Mouse (Mus musculus): ENCODE results near the gene Otud1. TPM values are rescaled to one million over a fixed set of nuclear protein-coding genes. Genes with fewer than 3 reads are reported as not detected.
A peak's percentile ranks its signal among the peaks of the same experiment; 100 is the strongest.

The Otud1 gene
- polyA plus RNA-seq, 1 experiment from 2014 or later = 5.2 TPM

- peak overlapping the region; percentile 89 for H3K4me2 ChIP-seq
- no peak for ATAC-seq (ENCODE audit: extremely low read depth, insufficient number of reproducible peaks, low FRiP score, low TSS enrichment)
- H3K9ac ChIP-seq = peak overlapping the region; percentile 78; the same call in 1 of the 2 replicates
- H3K36me3 ChIP-seq = no peaks in the 10 kb centered on the region
- no peak overlapping the region for H3K27ac ChIP-seq (replicated peaks)
- 27% methylated on average over 5 of the region's 5 CpGs for WGBS
- H3K9me3 ChIP-seq = no peaks in the 10 kb centered on the region
- peaks cover 15% of the 10 kb centered on the region; the same call in 1 of the 2 replicates for H3K27me3 ChIP-seq (replicated peaks)
- peaks cover 19% of the 10 kb centered on the region for H3K4me1 ChIP-seq
- H3K4me3 ChIP-seq = peak overlapping the region; percentile 78
Observed at GRCm38 (mm10) chr2:19656436-19656835, 1.1 kb upstream of the Otud1 start.

- under 1% methylated on average over 77 of the region's 108 CpGs for WGBS
Observed at GRCm38 (mm10) chr2:19657881-19658589, 483 bp downstream of the Otud1 start.

GRCm38 (mm10) chr2:19658661-19659384, 1.3 kb downstream of the Otud1 start:
- WGBS = 1% methylated on average over 49 of the region's 49 CpGs
- 0 out of 2 replicates have a peak, but pooled peaks have one; percentile 0 for ATAC-seq (ENCODE audit: extremely low read depth, insufficient number of reproducible peaks, low FRiP score, low TSS enrichment)

More at GRCm38 (mm10) chr2:19657881-19658589, 483 bp downstream of the Otud1 start:
- ATAC-seq (ENCODE audit: extremely low read depth, insufficient number of reproducible peaks, low FRiP score, low TSS enrichment) = peak; percentile 70; the same call in 1 of the 2 replicates
- Histone ChIP-seq H3K9ac (peak overlapping the region; percentile 99), H3K36me3 (no peaks in the 10 kb centered on the region), H3K27ac (replicated peaks) (peak overlapping the region; percentile 98), H3K4me1 (peaks cover 35% of the 10 kb centered on the region), H3K9me3 (no peaks in the 10 kb centered on the region), H3K27me3 (replicated peaks) (peaks cover 15% of the 10 kb centered on the region; the same call in 1 of the 2 replicates), H3K4me2 (peak overlapping the region; percentile 89), H3K4me3 (peak overlapping the region; percentile 78)

DNA sequence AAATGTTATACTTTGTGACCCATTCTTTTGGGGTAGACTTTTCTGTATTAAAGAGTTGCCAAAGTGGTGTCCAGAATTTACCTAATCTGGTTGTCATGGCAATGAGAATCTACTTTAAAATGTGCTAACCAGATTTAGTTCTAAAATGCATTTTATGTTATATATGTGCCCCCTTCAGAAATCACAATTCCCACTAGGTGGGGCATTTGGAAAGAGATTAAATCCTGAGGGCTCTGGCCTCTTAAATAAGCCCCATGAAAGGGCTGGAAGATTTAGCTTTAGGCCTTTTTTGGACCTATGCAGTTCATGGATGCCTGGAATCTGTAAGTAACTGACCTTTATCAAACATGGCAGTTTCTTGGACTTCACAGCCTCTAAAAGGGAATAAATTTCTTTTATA, 3.3 kb downstream of the Otud1 start:
- ATAC-seq (ENCODE audit: extremely low read depth, insufficient number of reproducible peaks, low FRiP score, low TSS enrichment) = no peak
- H3K4me2 ChIP-seq = peak overlapping the region; percentile 89
- H3K36me3 ChIP-seq = no peaks in the 10 kb centered on the region
- H3K9ac ChIP-seq = peak overlapping the region; percentile 72
- H3K27ac ChIP-seq (replicated peaks) = no peak overlapping the region
- H3K9me3 ChIP-seq = no peaks in the 10 kb centered on the region
- peaks cover 61% of the 10 kb centered on the region for H3K4me1 ChIP-seq
- H3K27me3 ChIP-seq (replicated peaks) = 0 out of 2 replicates have a peak, but pooled peaks cover 3% of the 10 kb centered on the region
- H3K4me3 ChIP-seq = peak overlapping the region; percentile 78

More at GRCm38 (mm10) chr2:19658661-19659384, 1.3 kb downstream of the Otud1 start:
- Histone ChIP-seq H3K27me3 (replicated peaks) (0 out of 2 replicates have a peak, but pooled peaks cover 11% of the 10 kb centered on the region), H3K4me3 (peak overlapping the region; percentile 78), H3K4me2 (peak overlapping the region; percentile 89), H3K27ac (replicated peaks) (peak overlapping the region; percentile 98), H3K4me1 (peaks cover 41% of the 10 kb centered on the region), H3K9ac (peak overlapping the region; percentile 99), H3K9me3 (no peaks in the 10 kb centered on the region), H3K36me3 (no peaks in the 10 kb centered on the region)

DNA sequence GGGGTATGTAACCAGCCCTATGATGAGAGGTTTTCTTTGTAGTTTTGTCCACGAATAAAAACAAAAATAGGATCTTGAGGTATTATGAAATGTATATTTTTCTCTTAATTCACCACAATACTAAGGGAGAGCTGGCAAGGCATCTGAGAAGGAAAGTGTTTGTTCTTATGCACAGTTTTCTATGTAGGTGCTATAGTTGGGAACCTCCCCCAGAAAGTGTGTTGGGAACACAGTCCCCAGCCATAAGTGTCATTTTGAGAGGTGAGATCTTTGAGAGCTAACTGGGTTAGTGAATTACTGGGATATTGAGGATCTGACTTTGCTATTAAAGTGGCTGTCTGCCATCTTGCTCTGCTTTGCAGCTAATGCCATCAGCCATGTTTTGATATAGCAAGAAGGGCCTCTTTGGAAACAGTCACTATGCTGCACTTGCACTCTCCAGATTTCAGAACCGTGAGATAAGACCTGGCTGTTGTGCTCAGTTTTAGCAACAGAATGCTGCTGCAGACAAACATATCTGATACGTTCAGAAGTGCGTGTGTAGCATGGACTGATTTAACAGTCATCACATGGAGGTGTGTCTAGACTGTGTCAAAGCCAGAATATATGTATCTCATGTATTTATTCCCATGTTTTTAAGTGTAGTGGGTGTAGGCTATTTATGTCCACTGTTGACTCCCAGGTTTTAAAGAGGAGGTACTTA, 5.7 kb downstream of the Otud1 start:
- peak overlapping the region; percentile 80 for H3K27ac ChIP-seq (replicated peaks)
- H3K36me3 ChIP-seq = no peaks in the 10 kb centered on the region
- peak; percentile 67 for ATAC-seq (ENCODE audit: extremely low read depth, insufficient number of reproducible peaks, low FRiP score, low TSS enrichment)
- 24% methylated on average over 4 of the region's 4 CpGs for WGBS
- H3K9me3 ChIP-seq = 0 out of 2 replicates have a peak, but pooled peaks cover 2% of the 10 kb centered on the region
- H3K4me2 ChIP-seq = 0 out of 2 replicates have a peak overlapping the region, but pooled peaks have one; percentile 4
- H3K27me3 ChIP-seq (replicated peaks) = no peaks in the 10 kb centered on the region
- H3K4me3 ChIP-seq = no peak overlapping the region
- peaks cover 63% of the 10 kb centered on the region for H3K4me1 ChIP-seq
- no peak overlapping the region for H3K9ac ChIP-seq

DNA sequence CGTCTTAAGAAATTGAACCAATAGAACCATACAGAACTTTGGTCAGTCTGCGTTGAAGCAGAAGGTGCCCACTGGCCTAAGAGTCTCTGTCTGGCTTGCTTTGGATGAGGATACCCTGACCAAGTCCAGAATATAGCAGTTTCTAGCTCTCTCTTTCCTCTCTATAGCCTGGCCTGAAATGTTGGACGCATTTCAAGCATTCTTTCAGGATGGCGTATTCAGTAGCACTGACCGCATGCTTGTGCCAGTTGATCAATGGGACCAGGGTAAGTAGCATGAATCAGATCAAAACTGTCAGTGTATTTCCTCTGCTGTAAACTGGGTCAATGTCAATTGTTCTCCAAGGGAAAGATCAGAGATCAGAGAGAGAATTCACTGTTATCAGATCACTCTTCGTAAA, 6.6 kb downstream of the Otud1 start:
- H3K4me3 ChIP-seq = no peak overlapping the region
- no peak overlapping the region for H3K9ac ChIP-seq
- WGBS = 31% methylated on average over 6 of the region's 6 CpGs
- ATAC-seq (ENCODE audit: extremely low read depth, insufficient number of reproducible peaks, low FRiP score, low TSS enrichment) = no peak
- H3K4me1 ChIP-seq = peaks cover 60% of the 10 kb centered on the region
- H3K27ac ChIP-seq (replicated peaks) = peak overlapping the region; percentile 82
- peak overlapping the region; percentile 31 for H3K4me2 ChIP-seq
- H3K27me3 ChIP-seq (replicated peaks) = no peaks in the 10 kb centered on the region
- H3K36me3 ChIP-seq = no peaks in the 10 kb centered on the region
- H3K9me3 ChIP-seq = peaks cover 3% of the 10 kb centered on the region; the same call in 1 of the 2 replicates

GRCm38 (mm10) chr2:19664555-19665475, 7.3 kb downstream of the Otud1 start:
- Histone ChIP-seq H3K27ac (replicated peaks) (peak overlapping the region; percentile 82), H3K36me3 (no peaks in the 10 kb centered on the region), H3K9ac (no peak overlapping the region), H3K9me3 (peaks cover 3% of the 10 kb centered on the region; the same call in 1 of the 2 replicates), H3K4me2 (peak overlapping the region; percentile 31; the same call in 1 of the 2 replicates), H3K27me3 (replicated peaks) (no peaks in the 10 kb centered on the region), H3K4me3 (no peak overlapping the region), H3K4me1 (peaks cover 56% of the 10 kb centered on the region)
- ATAC-seq (ENCODE audit: extremely low read depth, insufficient number of reproducible peaks, low FRiP score, low TSS enrichment) = no peak
- WGBS = 40% methylated on average over 7 of the region's 7 CpGs

DNA sequence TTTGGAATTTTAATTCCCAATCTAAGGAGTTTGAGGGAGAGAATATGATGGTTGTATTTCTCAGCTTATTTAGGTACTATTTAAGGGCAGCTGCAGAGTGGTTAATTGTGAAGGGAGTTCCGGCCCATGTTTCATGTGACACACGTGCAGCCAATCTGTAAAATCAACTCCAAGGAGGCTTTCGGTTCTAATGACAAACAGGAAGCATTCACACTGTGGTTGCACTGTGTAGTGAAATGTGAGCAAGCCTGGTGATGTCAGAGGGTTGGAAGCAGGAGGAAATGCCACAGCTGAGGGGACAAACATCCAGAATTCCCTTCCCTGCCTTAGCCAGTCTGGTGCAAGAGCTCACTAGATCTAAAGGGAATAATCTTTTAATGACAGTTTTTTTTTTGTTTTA, 8.3 kb downstream of the Otud1 start:
- Histone ChIP-seq H3K4me1 (peaks cover 61% of the 10 kb centered on the region), H3K27ac (replicated peaks) (peak overlapping the region; percentile 63; the same call in 1 of the 2 replicates), H3K9me3 (peaks cover 3% of the 10 kb centered on the region; the same call in 1 of the 2 replicates), H3K9ac (peak overlapping the region; percentile 33; the same call in 1 of the 2 replicates), H3K27me3 (replicated peaks) (no peaks in the 10 kb centered on the region), H3K36me3 (no peaks in the 10 kb centered on the region), H3K4me3 (no peak overlapping the region), H3K4me2 (no peak overlapping the region)
- no peak; the same call in 1 of the 2 replicates for ATAC-seq (ENCODE audit: extremely low read depth, insufficient number of reproducible peaks, low FRiP score, low TSS enrichment)
- WGBS = 33% methylated on average over 3 of the region's 3 CpGs

- Histone ChIP-seq H3K9me3 (peaks cover 3% of the 10 kb centered on the region; the same call in 1 of the 2 replicates), H3K4me3 (no peak overlapping the region), H3K4me2 (peak overlapping the region; percentile 34), H3K27ac (replicated peaks) (peak overlapping the region; percentile 58), H3K9ac (no peak overlapping the region; the same call in 1 of the 2 replicates), H3K27me3 (replicated peaks) (no peaks in the 10 kb centered on the region), H3K4me1 (peaks cover 24% of the 10 kb centered on the region), H3K36me3 (no peaks in the 10 kb centered on the region)
- 47% methylated on average over 13 of the region's 13 CpGs for WGBS
- no peak for ATAC-seq (ENCODE audit: extremely low read depth, insufficient number of reproducible peaks, low FRiP score, low TSS enrichment)
Observed at GRCm38 (mm10) chr2:19670851-19671688, 13.5 kb downstream of the Otud1 start.
